Mouse (Mus musculus) kidney, postnatal 0 days (tissue): Measurements from ENCODE around the gene Anapc7. TPM values are rescaled to one million over a fixed set of nuclear protein-coding genes. Genes with fewer than 3 reads are reported as not detected.

Experiments used
- ATAC-seq: fragments of 200-750 bp; cut with Nextera tagmentation; replicated peaks from 2 replicates; pipeline ENCODE4 v1.8.0; 2017; ENCODE audit warnings: low read depth, moderate number of reproducible peaks, moderate TSS enrichment, moderate library complexity; ENCODE audit not compliant: low FRiP score
- DNase-seq: peaks from one replicate; pipeline ENCODE4 v3.0.0-alpha.2; 2016; ENCODE audit warnings: low spot score
- H3K27ac ChIP-seq: fragments of 300-500 bp; sonication (generic); 2 replicates; pipeline ENCODE4 v1.5.1; 2014; ENCODE audit warnings: mild to moderate bottlenecking
- H3K27me3 ChIP-seq: fragments of 300-500 bp; sonication (generic); 2 replicates; pipeline ENCODE4 v1.6.1; 2014; ENCODE audit warnings: low read length, mixed read lengths; ENCODE audit not compliant: insufficient read depth
- H3K36me3 ChIP-seq: fragments of 300-500 bp; sonication (generic); 2 replicates; pipeline ENCODE4 v1.6.1; 2014; ENCODE audit warnings: low read length, mixed read lengths; ENCODE audit not compliant: insufficient read depth
- H3K4me1 ChIP-seq: fragments of 300-500 bp; sonication (generic); replicated peaks from 2 replicates; pipeline ENCODE4 v1.6.1; 2014; ENCODE audit warnings: antibody characterized with exemption, low read length, mixed read lengths; ENCODE audit not compliant: insufficient read depth
- H3K4me2 ChIP-seq: fragments of 300-500 bp; sonication (generic); 2 replicates; pipeline ENCODE4 v1.6.1; 2014; ENCODE audit warnings: mild to moderate bottlenecking, low read length, moderate library complexity, mixed read lengths
- H3K4me3 ChIP-seq: fragments of 300-500 bp; sonication (generic); replicated peaks from 2 replicates; pipeline ENCODE4 v1.5.1; 2014; ENCODE audit warnings: low read depth, low read length
- H3K9ac ChIP-seq: fragments of 300-500 bp; sonication (generic); 2 replicates; pipeline ENCODE4 v1.6.1; 2014; ENCODE audit warnings: low read depth, low read length
- H3K9me3 ChIP-seq: fragments of 300-500 bp; sonication (generic); replicated peaks from 2 replicates; pipeline ENCODE4 v1.6.1; 2016; ENCODE audit warnings: low read length, inconsistent platforms, mixed read lengths
- CTCF ChIP-seq: IDR thresholded peaks from 2 replicates; pipeline ENCODE4 v1.5.1; 2016; ENCODE audit warnings: antibody characterized with exemption, low read depth, mild to moderate bottlenecking, moderate library complexity
- WGBS: fragments of 180-500 bp; shearing (Covaris S2); extraction: QIAGEN DNeasy Blood & Tissue Kit; methylation state at CpG from one replicate; pipeline ENCODE4 v1.1.7; 2014; 5-methylcytosine and 5-hydroxymethylcytosine counted together
- polyA plus RNA-seq: library from polyadenylated mRNA; unstranded; fragments of >200 nt; fragmentation: Nextera tagmentation; extraction: Ambion mirVana; gene quantifications from 2 replicates; pipeline ENCODE4 v1.2.1, GENCODE M21; 2015

The Anapc7 gene
- polyA plus RNA-seq, 1 experiment from 2014 or later = 37.5 TPM

GRCm38 (mm10) chr5:122379374-122380155 is 41.9 kb upstream of the Anapc7 start:
- no peak overlapping the region for H3K4me3 ChIP-seq
- no peak overlapping the region for H3K27ac ChIP-seq
- H3K4me1 ChIP-seq = no peaks in the 10 kb centered on the region
- H3K27me3 ChIP-seq = no peaks in the 10 kb centered on the region
- peak; percentile 78 for ATAC-seq
- no peak overlapping the region for H3K4me2 ChIP-seq
- H3K9me3 ChIP-seq = no peaks in the 10 kb centered on the region
- 47% methylated on average over 11 of the region's 11 CpGs for WGBS
- peaks cover 25% of the 10 kb centered on the region for H3K36me3 ChIP-seq
- H3K9ac ChIP-seq = no peak overlapping the region
- DNase-seq = peak; percentile 83
- peak; percentile 90 for TF ChIP-seq CTCF

DNA sequence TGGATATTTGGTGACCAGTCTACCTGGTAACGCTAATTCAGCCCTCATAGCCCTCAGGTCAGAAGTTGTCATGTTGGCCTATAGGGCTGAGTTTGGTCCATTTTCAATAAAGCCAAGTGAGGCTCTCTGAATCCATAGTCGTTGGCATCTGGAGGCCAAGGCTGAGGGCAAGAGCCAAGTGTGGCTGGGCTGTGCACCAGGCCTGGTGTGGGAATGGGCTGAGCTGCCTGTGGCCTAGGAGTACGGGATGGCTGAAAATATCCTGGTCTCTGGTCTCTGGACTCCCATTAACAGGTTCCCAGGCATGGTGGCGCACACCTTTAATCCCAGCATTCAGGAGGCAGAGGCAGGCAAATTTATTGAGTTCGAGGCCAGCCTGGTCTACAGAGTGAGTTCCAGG is 31.5 kb upstream of the Anapc7 start:
- H3K27me3 ChIP-seq = no peaks in the 10 kb centered on the region
- H3K9ac ChIP-seq = no peak overlapping the region
- no peaks in the 10 kb centered on the region for H3K4me1 ChIP-seq
- no peak for ATAC-seq
- TF ChIP-seq CTCF = no peak
- DNase-seq = no peak
- no peaks in the 10 kb centered on the region for H3K9me3 ChIP-seq
- no peak overlapping the region for H3K4me3 ChIP-seq
- H3K27ac ChIP-seq = no peak overlapping the region
- H3K36me3 ChIP-seq = no peaks in the 10 kb centered on the region
- no peak overlapping the region for H3K4me2 ChIP-seq
- whole genome bisulfite sequencing = 90% methylated on average over 5 of the region's 5 CpGs

DNA sequence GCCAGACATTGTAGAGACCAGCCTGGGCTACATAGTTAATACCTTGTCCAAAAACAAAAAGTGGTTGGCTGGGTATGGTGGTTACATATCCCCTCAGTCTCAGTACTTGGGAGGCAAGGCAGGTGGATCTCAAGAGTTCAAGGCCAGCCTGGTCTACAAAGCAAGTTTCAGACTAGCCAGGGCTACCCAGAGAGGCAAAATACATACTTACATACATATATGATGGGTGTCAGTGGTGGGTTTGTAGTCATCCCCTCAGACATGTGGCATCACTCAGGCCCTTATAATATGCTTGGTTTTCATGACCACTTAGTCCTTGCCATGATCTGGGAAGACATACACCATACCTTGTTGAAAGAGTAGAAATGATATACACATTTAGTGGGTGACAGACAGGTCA is 30.8 kb upstream of the Anapc7 start:
- no peak for TF ChIP-seq CTCF
- Histone ChIP-seq H3K4me1 (no peaks in the 10 kb centered on the region), H3K9me3 (no peaks in the 10 kb centered on the region), H3K4me2 (no peak overlapping the region), H3K27ac (no peak overlapping the region), H3K27me3 (no peaks in the 10 kb centered on the region), H3K4me3 (no peak overlapping the region), H3K36me3 (no peaks in the 10 kb centered on the region), H3K9ac (no peak overlapping the region)
- ATAC-seq (no peak), DNase-seq (no peak)

DNA sequence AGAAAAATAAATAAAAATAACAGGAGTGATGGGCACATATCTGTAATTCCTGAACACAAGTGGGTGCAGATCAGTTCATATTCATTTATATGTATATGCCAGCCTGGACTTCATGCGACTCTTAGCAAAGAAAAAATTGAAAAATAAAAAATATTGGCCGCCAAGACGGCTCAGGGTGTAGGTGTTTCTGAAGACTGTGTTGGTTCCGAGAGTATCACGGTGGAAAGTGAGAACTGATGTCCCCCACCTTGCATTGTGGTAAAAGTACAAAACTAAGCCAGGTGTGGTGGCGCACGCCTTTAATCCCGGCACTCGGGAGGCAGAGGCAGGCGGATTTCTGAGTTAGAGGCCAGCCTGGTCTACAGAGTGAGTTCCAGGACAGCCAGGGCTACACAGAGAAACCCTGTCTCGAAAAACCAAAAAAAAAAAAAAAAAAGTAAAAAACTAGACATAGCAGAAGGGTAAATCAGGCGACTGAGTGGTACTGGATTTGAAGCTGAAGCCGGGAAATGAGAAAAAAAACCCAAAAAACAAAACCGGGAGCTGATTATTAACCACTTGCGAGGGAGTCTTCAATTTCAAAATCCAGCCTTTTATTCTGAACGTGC is 30.2 kb upstream of the Anapc7 start:
- no peak for TF ChIP-seq CTCF
- Histone ChIP-seq H3K4me2 (peak overlapping the region; percentile 66; the same call in 1 of the 2 replicates), H3K27ac (no peak overlapping the region), H3K36me3 (no peaks in the 10 kb centered on the region), H3K4me3 (peak overlapping the region; percentile 76), H3K9me3 (no peaks in the 10 kb centered on the region), H3K9ac (no peak overlapping the region), H3K4me1 (no peaks in the 10 kb centered on the region), H3K27me3 (no peaks in the 10 kb centered on the region)
- DNase-seq (no peak), ATAC-seq (no peak)
- 57% methylated on average over 15 of the region's 16 CpGs for WGBS

DNA sequence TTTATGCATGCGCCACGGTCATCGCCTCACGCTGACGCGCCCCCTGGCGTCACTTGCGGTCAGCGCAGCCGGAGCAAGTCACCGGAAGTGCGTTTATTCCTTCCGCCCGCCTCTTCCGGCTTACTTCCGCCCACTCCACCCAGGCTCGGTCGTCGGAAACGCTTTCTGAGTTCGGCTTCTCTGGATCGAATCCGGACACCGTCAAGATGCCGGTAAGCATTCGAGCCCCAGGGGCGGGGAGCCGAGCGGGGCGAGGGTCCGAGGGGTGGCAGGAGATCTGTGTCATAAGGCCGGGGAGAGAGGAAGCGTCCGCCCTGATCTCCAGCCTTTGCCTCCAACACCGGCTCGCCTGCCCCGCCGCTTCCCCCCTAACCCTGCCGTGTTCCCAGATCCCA is 29.7 kb upstream of the Anapc7 start, which contains the start of gene Arpc3:
Gene Arpc3, plus strand, starts transcription at position 93 of the 395 bp plus-strand sequence.
- Histone ChIP-seq H3K4me3 (peak within 1 kb of the TSS; percentile 76), H3K9me3 (no peaks in the 10 kb centered on the region), H3K4me2 (peak within 1 kb of the TSS; percentile 66), H3K4me1 (no peaks in the 10 kb centered on the region), H3K36me3 (0 out of 2 replicates have a peak, but pooled peaks cover 3% of the 10 kb centered on the region), H3K9ac (peak within 1 kb of the TSS; percentile 82), H3K27me3 (no peaks in the 10 kb centered on the region), H3K27ac (peak within 1 kb of the TSS; percentile 63; the same call in 1 of the 2 replicates)
- under 1% methylated on average over 39 of the region's 39 CpGs for WGBS
- DNase-seq (peak; percentile 94), ATAC-seq (peak; percentile 78)
- TF ChIP-seq CTCF = peak; percentile 93

- ATAC-seq (peak; percentile 8; the same call in 1 of the 2 replicates), DNase-seq (peak; percentile 58)
- H3K36me3 ChIP-seq = peaks cover 9% of the 10 kb centered on the region
- H3K27ac ChIP-seq = peak overlapping the region; percentile 63; the same call in 1 of the 2 replicates
- WGBS = 13% methylated on average over 19 of the region's 19 CpGs
- H3K4me3 ChIP-seq = peak overlapping the region; percentile 76
- TF ChIP-seq CTCF = no peak
- peak overlapping the region; percentile 66 for H3K4me2 ChIP-seq
- peak overlapping the region; percentile 82 for H3K9ac ChIP-seq
- H3K4me1 ChIP-seq = no peaks in the 10 kb centered on the region
- no peaks in the 10 kb centered on the region for H3K27me3 ChIP-seq
- no peaks in the 10 kb centered on the region for H3K9me3 ChIP-seq
Measured at GRCm38 (mm10) chr5:122392227-122393004, 29.1 kb upstream of the Anapc7 start.
